Comparison of ENCODE assay signal across 23 mouse cellular contexts in genomic region chr13:56607846-56608245, GRCm38 (mm10). TPM values are rescaled to one million over a fixed set of nuclear protein-coding genes. Genes with fewer than 3 reads are reported as not detected.
DNase-seq lines count a peak whose midpoint lies in the region; ATAC-seq lines count a peak whose summit lies in the region.
"Had no signal": no experiment of that assay in that cellular context is flagged by ENCODE, and none has a peak within 500 bp of the region (broad histone marks: within the 10 kb centered on the region; RNA-seq: fewer than 3 reads in every experiment).

No protein-coding gene starts in this region.

- H3K27me3 ChIP-seq in forebrain, embryonic 10.5 days (ENCODE audit: poor library complexity, severe bottlenecking) = peaks cover 63% of the 10 kb centered on the region
- peaks cover 14% of the 10 kb centered on the region for H3K27me3 ChIP-seq in forebrain, embryonic 16.5 days (replicated peaks; ENCODE audit: control insufficient read depth, insufficient read depth, low read length)
- no peaks in the 10 kb centered on the region for H3K27me3 ChIP-seq in lung, embryonic 16.5 days (ENCODE audit: control insufficient read depth, insufficient read depth, low read depth, low read length)
- H3K27me3 ChIP-seq in limb, embryonic 13.5 days = no peaks in the 10 kb centered on the region

- peak overlapping the region; percentile 25; the same call in 1 of the 2 replicates for H3K27ac ChIP-seq in forebrain, embryonic 10.5 days
- no peak overlapping the region for H3K27ac ChIP-seq in forebrain, embryonic 16.5 days (ENCODE audit: low read length)
- peak overlapping the region; percentile 56 for H3K27ac ChIP-seq in lung, embryonic 16.5 days (ENCODE audit: low read length)
- peak overlapping the region; percentile 93 for H3K27ac ChIP-seq in limb, embryonic 13.5 days
- H3K27ac ChIP-seq: forebrain, embryonic 12.5 days; hindbrain, embryonic 14.5 days; liver, embryonic 12.5 days had no signal

- peaks cover 61% of the 10 kb centered on the region for H3K4me1 ChIP-seq in forebrain, embryonic 10.5 days
- peaks cover 11% of the 10 kb centered on the region for H3K4me1 ChIP-seq in forebrain, embryonic 16.5 days (replicated peaks; ENCODE audit: control insufficient read depth, insufficient read depth, low read length)
- H3K4me1 ChIP-seq in lung, embryonic 16.5 days (replicated peaks; ENCODE audit: control insufficient read depth, insufficient read depth, low read length) = peaks cover 33% of the 10 kb centered on the region
- peaks cover 84% of the 10 kb centered on the region for H3K4me1 ChIP-seq in limb, embryonic 13.5 days

- H3K4me3 ChIP-seq in forebrain, embryonic 10.5 days = no peak overlapping the region
- no peak overlapping the region for H3K4me3 ChIP-seq in forebrain, embryonic 16.5 days (replicated peaks; ENCODE audit: low read length)
- no peak overlapping the region for H3K4me3 ChIP-seq in lung, embryonic 16.5 days (ENCODE audit: low read length)
- H3K4me3 ChIP-seq in limb, embryonic 13.5 days = no peak overlapping the region
- H3K4me3 ChIP-seq: forebrain, embryonic 12.5 days; liver, embryonic 12.5 days had no signal

- ATAC-seq in forebrain, embryonic 16.5 days = no peak
- ATAC-seq in lung, embryonic 16.5 days (ENCODE audit: low read depth) = no peak
- no peak for ATAC-seq in limb, embryonic 13.5 days (ENCODE audit: low FRiP score, low read depth)
- ATAC-seq: liver, embryonic 12.5 days had no signal

- H3K9me3 ChIP-seq in forebrain, embryonic 10.5 days = no peaks in the 10 kb centered on the region
- no peaks in the 10 kb centered on the region for H3K9me3 ChIP-seq in forebrain, embryonic 16.5 days (ENCODE audit: control insufficient read depth, low read length)
- H3K9me3 ChIP-seq in lung, embryonic 16.5 days (ENCODE audit: control insufficient read depth, low read length) = no peaks in the 10 kb centered on the region
- H3K9me3 ChIP-seq in limb, embryonic 13.5 days = no peaks in the 10 kb centered on the region
- H3K9me3 ChIP-seq: forebrain, embryonic 12.5 days; liver, embryonic 12.5 days had no signal

- no peak overlapping the region for H3K9ac ChIP-seq in forebrain, embryonic 16.5 days (replicated peaks; ENCODE audit: low read depth, low read length)
- H3K9ac ChIP-seq in lung, embryonic 16.5 days (ENCODE audit: low read length) = no peak overlapping the region
- H3K9ac ChIP-seq in limb, embryonic 13.5 days = no peak overlapping the region
- H3K9ac ChIP-seq: forebrain, embryonic 12.5 days; hindbrain, embryonic 14.5 days; liver, embryonic 12.5 days had no signal

- DNase-seq in forebrain, embryonic 10.5 days (ENCODE audit: extremely low spot score, low spot score) = no peak
- DNase-seq in lung, postnatal 36 days = no peak
- no peak for DNase-seq in cerebellum, adult 18-20 months
- no peak for DNase-seq in gastrocnemius, postnatal 36 days
- DNase-seq in gastrocnemius, postnatal 25 days = no peak
- DNase-seq: cerebellum, postnatal 25 days; kidney, adult 8-10 months; lung, postnatal 14 days; retina, postnatal 1 day; thymus, adult 2 months had no signal

- H3K36me3 ChIP-seq in forebrain, embryonic 10.5 days (replicated peaks) = no peaks in the 10 kb centered on the region
- no peaks in the 10 kb centered on the region for H3K36me3 ChIP-seq in forebrain, embryonic 16.5 days (ENCODE audit: control insufficient read depth, insufficient read depth)
- H3K36me3 ChIP-seq in lung, embryonic 16.5 days (ENCODE audit: control insufficient read depth, insufficient read depth, low read length) = no peaks in the 10 kb centered on the region
- H3K36me3 ChIP-seq in limb, embryonic 13.5 days = no peaks in the 10 kb centered on the region
- H3K36me3 ChIP-seq: forebrain, embryonic 12.5 days; liver, embryonic 12.5 days had no signal

- whole genome bisulfite sequencing in forebrain, embryonic 10.5 days = 84% methylated on average over 4 of the region's 4 CpGs
- WGBS in forebrain, embryonic 16.5 days = 87% methylated on average over 4 of the region's 4 CpGs
- 64% methylated on average over 4 of the region's 4 CpGs for WGBS in lung, embryonic 16.5 days
- 75% methylated on average over 4 of the region's 4 CpGs for WGBS in limb, embryonic 13.5 days

- H3K4me2 ChIP-seq in forebrain, embryonic 16.5 days (ENCODE audit: low read length) = no peak overlapping the region
- no peak overlapping the region for H3K4me2 ChIP-seq in lung, embryonic 16.5 days (ENCODE audit: low read depth, low read length)
- H3K4me2 ChIP-seq in limb, embryonic 13.5 days (replicated peaks) = no peak overlapping the region; the same call in 1 of the 2 replicates
- H3K4me2 ChIP-seq: forebrain, embryonic 12.5 days; hindbrain, embryonic 14.5 days; liver, embryonic 12.5 days; midbrain, embryonic 11.5 days had no signal

- intact Hi-C loops in gastrocnemius, postnatal 36 days (cut with DNase I) = no loop called here

RNA-seq across cellular contexts. Expression of gene Tgfbi, which starts 1.5 kb away (rescaled TPM):
- polyA plus RNA-seq in forebrain, embryonic 10.5 days (2016; fragmentation: Nextera tagmentation; extraction: Ambion mirVana) = 20.1 and 22.1 TPM in 2 replicates
- 3.8 and 4.7 TPM in 2 replicates for polyA plus RNA-seq in forebrain, embryonic 16.5 days (2015; fragmentation: Nextera tagmentation; extraction: Ambion mirVana)
- polyA plus RNA-seq in lung, embryonic 16.5 days (2015; fragmentation: Nextera tagmentation; extraction: Ambion mirVana) = 175 and 183 TPM in 2 replicates
- polyA plus RNA-seq in limb, embryonic 13.5 days (2015; fragmentation: Nextera tagmentation; extraction: Ambion mirVana) = 180 and 183 TPM in 2 replicates
- total RNA-seq in gastrocnemius, postnatal 36 days (2021) = 10 to 100 TPM; 14.1 to 17.1 TPM
- total RNA-seq in gastrocnemius, postnatal 25 days (2021) = 10 to 100 TPM; 19.2 to 20.5 TPM

RNA-seq across cellular contexts. Expression of gene Lect2, which starts 59.5 kb away (rescaled TPM):
- not detected in 2 replicates for polyA plus RNA-seq in forebrain, embryonic 10.5 days (2016; fragmentation: Nextera tagmentation; extraction: Ambion mirVana)
- not detected in 2 replicates for polyA plus RNA-seq in forebrain, embryonic 16.5 days (2015; fragmentation: Nextera tagmentation; extraction: Ambion mirVana)
- 0.70 TPM in 1 of 2 replicates, not detected in the other for polyA plus RNA-seq in lung, embryonic 16.5 days (2015; fragmentation: Nextera tagmentation; extraction: Ambion mirVana)
- polyA plus RNA-seq in limb, embryonic 13.5 days (2015; fragmentation: Nextera tagmentation; extraction: Ambion mirVana) = not detected in 2 replicates
- total RNA-seq in gastrocnemius, postnatal 36 days (2021) = not detected
- not detected for total RNA-seq in gastrocnemius, postnatal 25 days (2021)
- total RNA-seq: granulocyte monocyte progenitor cell, adult 5-6 weeks; layer of hippocampus, adult 8-10 months; neutrophil, adult 5-6 weeks had no signal
- polyA plus RNA-seq: embryonic facial prominence, embryonic 11.5 days; forebrain, embryonic 12.5 days; heart, embryonic 16.5 days; hindbrain, embryonic 14.5 days; midbrain, embryonic 11.5 days; spleen, adult 2 months; thymus, adult 2 months had no signal
